Mouse (Mus musculus) gastrocnemius, postnatal 4 days (tissue): Measurements from ENCODE around the gene Rad51b. TPM values are rescaled to one million over a fixed set of nuclear protein-coding genes. Genes with fewer than 3 reads are reported as not detected.

Experiments
- DNase-seq, 2 experiments: peaks; one replicate each; pipeline ENCODE4 v3.0.0; 2021 to 2022; ENCODE audit warnings: low spot score in 2 of 2, mixed read lengths in 2 of 2
- total RNA-seq, 2 experiments: library from RNA; stranded (reverse); gene quantifications; 2 replicates each; pipeline ENCODE4 v1.2.3; 2021

The Rad51b gene
- total RNA-seq, 2 experiments from 2014 or later, result 2.2 to 2.3 TPM

GRCm38 (mm10) chr12:79787538-79787937 is 490.5 kb downstream of the Rad51b start:
- no peak for DNase-seq

GRCm38 (mm10) chr12:79788340-79788739 is 491.3 kb downstream of the Rad51b start:
- DNase-seq, result no peak

- no peak for DNase-seq
These were observed 492.4 kb downstream of the Rad51b start for GRCm38 (mm10) chr12:79789481-79789880.

- no peak for DNase-seq
These were observed 496.3 kb downstream of the Rad51b start for GRCm38 (mm10) chr12:79793382-79793781.

- no peak for DNase-seq
These were observed 497.7 kb downstream of the Rad51b start for GRCm38 (mm10) chr12:79794802-79795201.

GRCm38 (mm10) chr12:79796260-79796659 is 499.2 kb downstream of the Rad51b start:
- DNase-seq, result no peak

GRCm38 (mm10) chr12:79796823-79797821 is 500.0 kb downstream of the Rad51b start:
- DNase-seq, result no peak

GRCm38 (mm10) chr12:79798488-79798887 is 501.4 kb downstream of the Rad51b start:
- DNase-seq, result no peak

GRCm38 (mm10) chr12:79799370-79799769 is 502.3 kb downstream of the Rad51b start:
- no peak for DNase-seq

GRCm38 (mm10) chr12:79803670-79804069 is 506.6 kb downstream of the Rad51b start:
- no peak for DNase-seq

- no peak for DNase-seq
These were observed 507.9 kb downstream of the Rad51b start for GRCm38 (mm10) chr12:79804776-79805524.

- no peak for DNase-seq
These were observed 509.9 kb downstream of the Rad51b start for GRCm38 (mm10) chr12:79806990-79807389.

- DNase-seq, result no peak
These were observed 510.3 kb downstream of the Rad51b start for GRCm38 (mm10) chr12:79807410-79807847.

GRCm38 (mm10) chr12:79807938-79808401 is 510.9 kb downstream of the Rad51b start:
- no peak for DNase-seq

GRCm38 (mm10) chr12:79808426-79809398 is 511.6 kb downstream of the Rad51b start:
- DNase-seq, result no peak

- no peak for DNase-seq
These were observed 512.4 kb downstream of the Rad51b start for GRCm38 (mm10) chr12:79809518-79809917.

- DNase-seq, result no peak
These were observed 515.3 kb downstream of the Rad51b start for GRCm38 (mm10) chr12:79812422-79812821.

GRCm38 (mm10) chr12:79812838-79813563 is 515.9 kb downstream of the Rad51b start:
- DNase-seq, result no peak

- DNase-seq, result no peak
These were observed 516.7 kb downstream of the Rad51b start for GRCm38 (mm10) chr12:79813566-79814305.
